Mouse (Mus musculus) kidney, adult 9 months (tissue): ENCODE measurements around the gene Lsmem1.

ENCODE experiments used
- DNase-seq: peaks from one replicate; pipeline ENCODE4 v3.0.0; 2022

Lsmem1 gene

GRCm38 (mm10) chr12:40134529-40134928, 64.8 kb downstream of the Lsmem1 start:
- no peak for DNase-seq

- DNase-seq: peak; percentile 53
These were observed 65.6 kb downstream of the Lsmem1 start, which contains the start of gene Scin for GRCm38 (mm10) chr12:40133573-40134271. Gene Scin (minus strand): TSS chr12:40134228.

- no peak for DNase-seq
These were observed 66.1 kb downstream of the Lsmem1 start for GRCm38 (mm10) chr12:40133194-40133572.
